Mouse (Mus musculus): ENCODE data around the gene Hephl1. TPM values are rescaled to one million over a fixed set of nuclear protein-coding genes. Genes with fewer than 3 reads are reported as not detected.

Gene Hephl1
- polyA plus RNA-seq, 1 experiment, result 2.8 TPM

- DNase-seq (ENCODE audit: low read depth), result no peak
Measured at GRCm38 (mm10) chr9:15017791-15018755, 93.8 kb downstream of the Hephl1 start.

- no peak for DNase-seq (ENCODE audit: low read depth)
Measured at GRCm38 (mm10) chr9:15015223-15015956, 96.5 kb downstream of the Hephl1 start.

- DNase-seq (ENCODE audit: low read depth), result no peak
Measured at GRCm38 (mm10) chr9:15007566-15007965, 104.3 kb downstream of the Hephl1 start.

GRCm38 (mm10) chr9:15004298-15004685 lies 107.6 kb downstream of the Hephl1 start:
- no peak for DNase-seq (ENCODE audit: low read depth)

- no peak for DNase-seq (ENCODE audit: low read depth)
Measured at GRCm38 (mm10) chr9:15003676-15004297, 108.1 kb downstream of the Hephl1 start.

GRCm38 (mm10) chr9:15002995-15003613 lies 108.8 kb downstream of the Hephl1 start:
- DNase-seq (ENCODE audit: low read depth), result no peak

Other genes starting within 250 kb of the Hephl1 start
- 0.85 and 0.89 TPM in 2 replicates for gene Izumo1r, start 208.2 kb downstream of the Hephl1 start, polyA plus RNA-seq (2012; rRNA removed)
- gene Panx1, start 66.6 kb downstream of the Hephl1 start, polyA plus RNA-seq (2012; rRNA removed), result 5.0 and 5.8 TPM in 2 replicates
- 5.1 and 5.9 TPM in 2 replicates for gene Vstm5, start 126.9 kb upstream of the Hephl1 start, polyA plus RNA-seq (2012; rRNA removed)
- 26.6 and 31.6 TPM in 2 replicates for gene Med17, start 167.8 kb upstream of the Hephl1 start, polyA plus RNA-seq (2012; rRNA removed)
- 10.8 and 11.5 TPM in 2 replicates for gene Taf1d, start 194.1 kb upstream of the Hephl1 start, polyA plus RNA-seq (2012; rRNA removed)
- gene 4931406C07Rik, start 194.3 kb upstream of the Hephl1 start, polyA plus RNA-seq (2012; rRNA removed), result 30.8 and 46.6 TPM in 2 replicates
- gene Cep295, start 245.7 kb upstream of the Hephl1 start, polyA plus RNA-seq (2012; rRNA removed), result 4.5 and 5.5 TPM in 2 replicates

Data from gonadal fat pad, adult 2 months (tissue).